Mouse (Mus musculus): ENCODE data around the gene Acot11.
"Not testable (repeated sequence)": the region's sequence is repeated elsewhere in the genome, so short reads cannot be mapped to it uniquely, and the experiment has no call there.

Gene Acot11

GRCm38 (mm10) chr4:106810039-106810438, 5.2 kb upstream of the Acot11 start:
- peak; percentile 70 for DNase-seq (ENCODE audit: low read depth, low spot score)

- no peak for DNase-seq (ENCODE audit: low read depth, low spot score)
Measured at GRCm38 (mm10) chr4:106807287-106807686, 2.5 kb upstream of the Acot11 start.

GRCm38 (mm10) chr4:106805890-106806289, 1.1 kb upstream of the Acot11 start:
- DNase-seq (ENCODE audit: low read depth, low spot score): no peak

GRCm38 (mm10) chr4:106804201-106804909, 443 bp downstream of the Acot11 start:
- no peak for DNase-seq (ENCODE audit: low read depth, low spot score)

- DNase-seq (ENCODE audit: low read depth, low spot score): no peak
Measured at GRCm38 (mm10) chr4:106803781-106804180, 1.0 kb downstream of the Acot11 start.

- peak; percentile 88 for DNase-seq (ENCODE audit: low read depth, low spot score)
Measured at GRCm38 (mm10) chr4:106799772-106800336, 4.9 kb downstream of the Acot11 start.

GRCm38 (mm10) chr4:106798908-106799546, 5.8 kb downstream of the Acot11 start:
- no peak for DNase-seq (ENCODE audit: low read depth, low spot score)

GRCm38 (mm10) chr4:106795289-106795688, 9.5 kb downstream of the Acot11 start:
- no peak for DNase-seq (ENCODE audit: low read depth, low spot score)

GRCm38 (mm10) chr4:106794247-106794646, 10.6 kb downstream of the Acot11 start:
- DNase-seq (ENCODE audit: low read depth, low spot score): no peak

- peak; percentile 46 for DNase-seq (ENCODE audit: low read depth, low spot score)
Measured at GRCm38 (mm10) chr4:106793826-106794225, 11.0 kb downstream of the Acot11 start.

GRCm38 (mm10) chr4:106792276-106792675, 12.5 kb downstream of the Acot11 start:
- DNase-seq (ENCODE audit: low read depth, low spot score): no peak

GRCm38 (mm10) chr4:106790938-106791337, 13.9 kb downstream of the Acot11 start:
- DNase-seq (ENCODE audit: low read depth, low spot score): no peak

- not testable (repeated sequence) for DNase-seq (ENCODE audit: low read depth, low spot score)
Measured at GRCm38 (mm10) chr4:106790218-106790617, 14.6 kb downstream of the Acot11 start.

- no peak for DNase-seq (ENCODE audit: low read depth, low spot score)
Measured at GRCm38 (mm10) chr4:106789705-106790104, 15.1 kb downstream of the Acot11 start.

GRCm38 (mm10) chr4:106788627-106789026, 16.2 kb downstream of the Acot11 start:
- no peak for DNase-seq (ENCODE audit: low read depth, low spot score)

GRCm38 (mm10) chr4:106787830-106788229, 17.0 kb downstream of the Acot11 start:
- no peak for DNase-seq (ENCODE audit: low read depth, low spot score)

- peak; percentile 69 for DNase-seq (ENCODE audit: low read depth, low spot score)
Measured at GRCm38 (mm10) chr4:106785753-106786540, 18.9 kb downstream of the Acot11 start.

GRCm38 (mm10) chr4:106785345-106785744, 19.5 kb downstream of the Acot11 start:
- no peak for DNase-seq (ENCODE audit: low read depth, low spot score)

- no peak for DNase-seq (ENCODE audit: low read depth, low spot score)
Measured at GRCm38 (mm10) chr4:106784806-106785205, 20.0 kb downstream of the Acot11 start.

- DNase-seq (ENCODE audit: low read depth, low spot score): no peak
Measured at GRCm38 (mm10) chr4:106783137-106783536, 21.7 kb downstream of the Acot11 start.

GRCm38 (mm10) chr4:106780045-106780444, 24.8 kb downstream of the Acot11 start:
- DNase-seq (ENCODE audit: low read depth, low spot score): no peak
